Mouse (Mus musculus) bone marrow, adult 2 months (tissue): Measurements from ENCODE around the gene Atp2a2. TPM values are rescaled to one million over a fixed set of nuclear protein-coding genes. Genes with fewer than 3 reads are reported as not detected.

Source experiments
- H3K27ac ChIP-seq: fragments of 200-500 bp; 2 replicates; pipeline ENCODE4 v1.5.1; 2012; ENCODE audit warnings: low read depth, mild to moderate bottlenecking, control low read depth, inconsistent platforms, low read length; ENCODE audit not compliant: control insufficient read depth, poor library complexity, insufficient read depth
- H3K4me1 ChIP-seq: fragments of 200-500 bp; 2 replicates; pipeline ENCODE4 v1.6.1; 2011; ENCODE audit warnings: low read length; ENCODE audit not compliant: control insufficient read depth, insufficient read depth
- H3K4me3 ChIP-seq: fragments of 200-500 bp; replicated peaks from 2 replicates; pipeline ENCODE3; 2011; ENCODE audit warnings: mild to moderate bottlenecking, low read depth, low read length, control low read depth; ENCODE audit not compliant: control insufficient read depth
- CTCF ChIP-seq: fragments of 200-500 bp; IDR thresholded peaks from 2 replicates; pipeline ENCODE4 v1.5.1; 2011; ENCODE audit warnings: low read length, control low read depth; ENCODE audit not compliant: control insufficient read depth, insufficient read depth
- POLR2A ChIP-seq: fragments of 200-500 bp; IDR thresholded peaks from 2 replicates; pipeline ENCODE4 v1.6.1; 2011; ENCODE audit warnings: low read depth, mild to moderate bottlenecking, control low read depth, low read length, borderline replicate concordance; ENCODE audit not compliant: control insufficient read depth
- WGBS: fragments of 180-500 bp; shearing (Covaris S2); methylation state at CpG from one replicate; pipeline ENCODE4 v1.1.7; 2018; 5-methylcytosine and 5-hydroxymethylcytosine counted together
- polyA plus RNA-seq: library from polyadenylated mRNA; stranded (reverse); fragments of >200 nt; gene quantifications from 2 replicates; pipeline ENCODE4 v1.2.4, GENCODE M21; 2011; ENCODE audit warnings: low replicate concordance; ENCODE audit not compliant: missing spikeins, insufficient read depth, insufficient read length

Gene Atp2a2
- polyA plus RNA-seq, 1 experiment = 35.8 TPM

- TF ChIP-seq CTCF (no peak), POLR2A (no peak)
- no peak overlapping the region for H3K4me3 ChIP-seq
- H3K27ac ChIP-seq = no peak overlapping the region
- WGBS = 87% methylated on average over 5 of the region's 5 CpGs
- H3K4me1 ChIP-seq = no peaks in the 10 kb centered on the region
These were observed 90.1 kb downstream of the Atp2a2 start for GRCm38 (mm10) chr5:122411892-122412291.

GRCm38 (mm10) chr5:122409692-122410645, 92.1 kb downstream of the Atp2a2 start:
- 89% methylated on average over 19 of the region's 19 CpGs for WGBS
- Histone ChIP-seq H3K4me1 (no peaks in the 10 kb centered on the region), H3K4me3 (no peak overlapping the region), H3K27ac (no peak overlapping the region)
- TF ChIP-seq CTCF (no peak), POLR2A (no peak)

- no peak overlapping the region for H3K27ac ChIP-seq
- no peak overlapping the region for H3K4me3 ChIP-seq
- no peaks in the 10 kb centered on the region; the same call in 1 of the 2 replicates for H3K4me1 ChIP-seq
- TF ChIP-seq CTCF = no peak
- 0 out of 2 replicates have a peak, but pooled peaks have one; percentile 13 for TF ChIP-seq POLR2A
- WGBS = 95% methylated on average over 10 of the region's 10 CpGs
These were observed 96.5 kb downstream of the Atp2a2 start for GRCm38 (mm10) chr5:122405537-122405936.

Other genes starting within 250 kb of the Atp2a2 start
- 6.5 and 17.7 TPM in 2 replicates for gene Tctn1, start 237.8 kb downstream of the Atp2a2 start, polyA plus RNA-seq
- 5.0 and 7.2 TPM in 2 replicates for gene Pptc7, start 217.9 kb downstream of the Atp2a2 start, polyA plus RNA-seq
- 2.1 and 4.1 TPM in 2 replicates for gene Rad9b, start 148.0 kb downstream of the Atp2a2 start, polyA plus RNA-seq
- 32.0 and 34.8 TPM in 2 replicates for gene Vps29, start 147.9 kb downstream of the Atp2a2 start, polyA plus RNA-seq
- 12.9 and 16.1 TPM in 2 replicates for gene Gpn3, start 130.3 kb downstream of the Atp2a2 start, polyA plus RNA-seq
- gene Fam216a, start 129.9 kb downstream of the Atp2a2 start, polyA plus RNA-seq = 14.6 and 16.4 TPM in 2 replicates
- 280 and 397 TPM in 2 replicates for gene Arpc3, start 110.3 kb downstream of the Atp2a2 start, polyA plus RNA-seq
- gene Anapc7, start 80.5 kb downstream of the Atp2a2 start, polyA plus RNA-seq = 17.7 and 17.8 TPM in 2 replicates
- 0.86 and 2.1 TPM in 2 replicates for gene Ift81, start 112.3 kb upstream of the Atp2a2 start, polyA plus RNA-seq
- 1.5 and 2.9 TPM in 2 replicates for gene P2rx7, start 141.7 kb upstream of the Atp2a2 start, polyA plus RNA-seq
- 13.2 and 23.7 TPM in 2 replicates for gene P2rx4, start 205.3 kb upstream of the Atp2a2 start, polyA plus RNA-seq